Mouse (Mus musculus): ENCODE data around the gene Serpina1e. TPM values are rescaled to one million over a fixed set of nuclear protein-coding genes. Genes with fewer than 3 reads are reported as not detected.

Serpina1e gene
- polyA plus RNA-seq, 1 experiment from 2014 or later = 0.40 TPM

DNA sequence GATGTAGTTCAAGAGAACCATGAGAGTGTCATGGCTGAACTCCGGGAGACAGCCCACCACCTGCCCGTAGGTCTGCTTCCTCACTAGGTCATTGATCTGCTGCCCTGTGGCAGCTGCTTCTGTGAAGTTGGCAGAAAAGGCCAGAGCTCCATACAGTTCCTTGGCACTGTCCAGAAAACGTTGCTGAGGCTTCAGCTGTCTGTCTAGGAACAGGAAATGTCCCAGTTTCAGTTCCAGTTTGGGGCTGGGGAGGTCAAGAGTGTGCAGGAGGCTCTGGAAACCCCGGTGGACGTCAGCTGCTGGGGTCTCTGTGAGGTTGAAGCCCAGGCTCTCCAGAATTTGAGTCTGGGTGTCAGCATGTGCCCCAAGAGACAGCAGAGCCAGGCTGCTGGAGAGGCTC, 27.1 kb upstream of the Serpina1e start:
- Histone ChIP-seq H3K4me3 (no peak overlapping the region), H3K36me3 (no peaks in the 10 kb centered on the region), H3K4me2 (no peak overlapping the region), H3K27ac (no peak overlapping the region), H3K27me3 (no peaks in the 10 kb centered on the region), H3K9me3 (no peaks in the 10 kb centered on the region), H3K4me1 (no peaks in the 10 kb centered on the region), H3K9ac (no peak overlapping the region)
- ATAC-seq (ENCODE audit: borderline replicate concordance, extremely low read depth, low FRiP score, low TSS enrichment) = no peak
- 45% methylated on average over 5 of the region's 5 CpGs for WGBS

DNA sequence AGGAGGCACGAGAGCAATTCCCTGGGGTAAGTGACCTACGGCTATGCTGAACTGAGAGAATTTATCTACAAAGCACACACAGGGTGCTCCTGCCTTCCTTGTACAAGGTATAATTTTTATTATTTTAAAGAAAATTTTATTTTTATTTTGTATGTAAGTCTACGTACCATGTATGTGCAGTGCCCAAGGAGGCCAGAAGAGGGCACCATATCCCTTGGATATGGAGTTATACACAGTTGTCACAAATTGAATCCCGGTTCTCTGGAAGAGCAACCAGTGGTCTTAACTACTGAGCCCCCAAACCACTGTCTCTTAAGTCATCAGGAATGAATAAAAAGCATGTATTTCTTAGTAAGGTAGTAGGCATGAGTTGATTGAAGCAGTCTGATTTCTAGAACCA, 26.2 kb upstream of the Serpina1e start:
- no peaks in the 10 kb centered on the region for H3K4me1 ChIP-seq
- H3K36me3 ChIP-seq = no peaks in the 10 kb centered on the region
- H3K4me2 ChIP-seq = no peak overlapping the region
- no peaks in the 10 kb centered on the region for H3K9me3 ChIP-seq
- no peak overlapping the region for H3K27ac ChIP-seq
- H3K9ac ChIP-seq = no peak overlapping the region
- 46% methylated on average over 4 of the region's 4 CpGs for WGBS
- H3K27me3 ChIP-seq = no peaks in the 10 kb centered on the region
- H3K4me3 ChIP-seq = no peak overlapping the region
- no peak for ATAC-seq (ENCODE audit: borderline replicate concordance, extremely low read depth, low FRiP score, low TSS enrichment)

DNA sequence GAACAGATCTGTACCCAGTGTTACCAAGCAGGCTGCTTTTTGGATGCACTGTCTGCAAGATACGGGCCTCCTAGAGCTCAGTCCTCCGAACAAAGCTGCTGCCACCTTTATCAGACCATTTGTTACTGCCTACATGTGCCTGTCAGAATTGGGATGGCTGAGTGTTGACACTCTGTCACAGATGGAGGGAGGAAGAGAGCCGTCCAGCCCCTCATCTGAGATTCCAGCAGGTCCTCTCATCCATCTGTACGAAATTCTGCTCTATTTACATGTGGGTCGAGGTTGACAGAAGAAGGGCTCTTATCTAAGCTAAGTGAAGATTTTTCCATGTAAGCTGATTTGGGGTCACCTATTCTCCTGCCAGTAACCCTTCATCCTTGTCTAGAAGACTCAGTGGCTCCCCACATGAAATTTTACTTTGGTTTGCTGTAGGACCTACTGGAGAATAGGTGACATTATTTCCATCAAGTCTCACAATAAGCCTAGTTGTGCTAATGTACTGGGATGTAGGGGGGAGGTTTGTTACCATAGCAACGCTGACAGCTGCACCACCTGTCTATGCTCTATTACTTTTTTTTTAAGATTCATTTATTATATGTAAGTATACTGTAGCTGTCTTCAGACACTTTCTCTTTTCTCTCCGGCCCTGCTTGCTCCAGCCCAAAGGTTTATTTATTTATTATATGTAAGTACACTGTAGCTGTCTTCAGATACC, 23.0 kb upstream of the Serpina1e start:
- H3K27me3 ChIP-seq = no peaks in the 10 kb centered on the region
- H3K9me3 ChIP-seq = no peaks in the 10 kb centered on the region
- no peaks in the 10 kb centered on the region for H3K4me1 ChIP-seq
- no peaks in the 10 kb centered on the region for H3K36me3 ChIP-seq
- ATAC-seq (ENCODE audit: borderline replicate concordance, extremely low read depth, low FRiP score, low TSS enrichment) = no peak
- H3K4me3 ChIP-seq = no peak overlapping the region
- H3K27ac ChIP-seq = no peak overlapping the region
- no peak overlapping the region for H3K9ac ChIP-seq
- H3K4me2 ChIP-seq = no peak overlapping the region
- 29% methylated on average over 7 of the region's 7 CpGs for WGBS

DNA sequence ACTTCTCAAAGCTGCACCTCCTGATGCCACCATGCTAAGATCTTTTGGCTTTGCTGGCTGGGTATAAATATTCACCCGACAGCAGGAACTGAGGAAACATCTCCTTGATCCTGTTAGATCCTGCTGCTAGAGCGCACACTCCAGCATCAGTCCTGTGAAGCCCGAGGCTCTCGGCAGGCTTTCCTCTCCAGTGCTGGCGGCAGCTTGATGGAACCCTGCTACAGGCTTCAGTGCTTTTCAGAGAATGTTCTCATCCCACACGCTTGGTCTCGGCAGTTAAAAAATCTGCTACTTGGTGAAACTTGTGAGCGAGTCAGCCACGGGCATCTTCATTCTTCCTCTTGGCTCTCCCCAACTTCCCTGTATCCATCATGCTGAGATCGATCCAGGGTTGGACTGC, 19.5 kb upstream of the Serpina1e start:
- H3K9ac ChIP-seq = no peak overlapping the region
- WGBS = 61% methylated on average over 10 of the region's 10 CpGs
- no peak for ATAC-seq (ENCODE audit: borderline replicate concordance, extremely low read depth, low FRiP score, low TSS enrichment)
- no peak overlapping the region for H3K4me2 ChIP-seq
- no peaks in the 10 kb centered on the region for H3K9me3 ChIP-seq
- no peaks in the 10 kb centered on the region for H3K4me1 ChIP-seq
- no peaks in the 10 kb centered on the region for H3K27me3 ChIP-seq
- H3K36me3 ChIP-seq = no peaks in the 10 kb centered on the region
- no peak overlapping the region for H3K27ac ChIP-seq
- H3K4me3 ChIP-seq = no peak overlapping the region

DNA sequence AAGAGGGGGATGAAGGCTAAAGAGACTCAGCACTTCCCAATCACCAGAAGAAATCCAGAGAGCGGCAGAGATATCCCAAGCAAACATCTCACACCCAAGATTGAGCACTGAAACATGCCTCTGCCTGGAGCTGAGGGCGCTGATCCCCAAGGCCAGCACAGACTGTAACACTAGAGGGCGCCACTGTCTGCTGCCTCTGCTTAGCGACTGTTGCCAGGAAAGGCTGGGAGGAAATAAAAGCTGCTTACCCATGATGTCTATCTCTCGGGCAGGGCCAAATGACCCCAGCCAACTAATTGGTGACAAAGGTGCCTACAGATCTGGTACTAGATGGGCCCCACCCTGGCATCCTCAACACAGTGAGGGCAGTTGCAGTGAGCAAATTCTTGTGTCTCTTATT, 19.1 kb upstream of the Serpina1e start:
- Histone ChIP-seq H3K36me3 (no peaks in the 10 kb centered on the region), H3K4me2 (no peak overlapping the region), H3K4me3 (no peak overlapping the region), H3K27me3 (no peaks in the 10 kb centered on the region), H3K4me1 (no peaks in the 10 kb centered on the region), H3K9me3 (no peaks in the 10 kb centered on the region), H3K9ac (no peak overlapping the region), H3K27ac (no peak overlapping the region)
- WGBS = 39% methylated on average over 5 of the region's 5 CpGs
- no peak for ATAC-seq (ENCODE audit: borderline replicate concordance, extremely low read depth, low FRiP score, low TSS enrichment)

DNA sequence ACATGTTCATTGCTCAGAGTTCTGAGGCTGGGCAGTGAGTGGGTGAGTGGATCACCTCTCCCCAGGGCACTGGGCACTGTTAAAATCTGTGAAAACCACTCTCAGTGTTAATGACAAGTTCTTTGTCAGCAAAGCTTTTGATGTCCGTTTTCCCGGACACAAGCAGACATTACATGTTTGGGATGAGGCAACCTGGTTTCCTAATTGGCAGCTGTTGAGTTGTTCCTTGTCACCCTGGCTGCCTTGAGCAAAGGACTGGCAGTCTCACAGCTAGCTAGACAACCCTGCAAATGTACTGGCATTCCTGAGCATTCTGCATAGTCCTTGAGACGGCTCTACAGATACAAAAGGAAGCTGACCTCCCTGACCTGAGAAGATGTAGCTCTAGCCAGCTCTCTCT, 18.3 kb upstream of the Serpina1e start:
- no peak for ATAC-seq (ENCODE audit: borderline replicate concordance, extremely low read depth, low FRiP score, low TSS enrichment)
- Histone ChIP-seq H3K27me3 (no peaks in the 10 kb centered on the region), H3K9ac (no peak overlapping the region), H3K4me3 (no peak overlapping the region), H3K27ac (no peak overlapping the region), H3K9me3 (no peaks in the 10 kb centered on the region), H3K4me1 (no peaks in the 10 kb centered on the region), H3K36me3 (no peaks in the 10 kb centered on the region), H3K4me2 (no peak overlapping the region)
- 47% methylated on average over 3 of the region's 3 CpGs for WGBS

DNA sequence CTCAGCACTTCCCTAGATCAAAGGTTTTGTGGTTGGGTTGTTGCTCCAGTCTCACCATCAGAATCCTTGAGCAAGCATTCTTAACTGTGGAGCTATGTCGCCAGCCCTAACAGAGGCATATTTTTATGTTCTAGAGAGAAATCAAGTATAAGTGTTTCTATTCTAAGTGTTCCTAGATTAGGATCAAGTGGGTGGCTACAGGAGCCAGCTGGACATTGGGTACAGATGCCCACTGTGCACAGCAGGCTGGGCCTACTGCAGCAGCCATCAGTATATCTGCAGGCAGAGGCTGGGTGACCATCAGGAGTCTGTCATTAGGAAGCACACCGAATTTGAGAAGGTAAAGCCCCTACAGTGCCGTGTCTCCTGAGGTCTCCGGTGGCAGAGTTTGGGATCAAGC, 12.3 kb upstream of the Serpina1e start:
- H3K4me3 ChIP-seq = no peak overlapping the region
- H3K4me1 ChIP-seq = no peaks in the 10 kb centered on the region
- H3K9me3 ChIP-seq = no peaks in the 10 kb centered on the region
- 81% methylated on average over 4 of the region's 4 CpGs for WGBS
- no peak overlapping the region for H3K9ac ChIP-seq
- no peak overlapping the region for H3K27ac ChIP-seq
- no peak overlapping the region for H3K4me2 ChIP-seq
- ATAC-seq (ENCODE audit: borderline replicate concordance, extremely low read depth, low FRiP score, low TSS enrichment) = no peak
- no peaks in the 10 kb centered on the region for H3K36me3 ChIP-seq
- no peaks in the 10 kb centered on the region for H3K27me3 ChIP-seq

DNA sequence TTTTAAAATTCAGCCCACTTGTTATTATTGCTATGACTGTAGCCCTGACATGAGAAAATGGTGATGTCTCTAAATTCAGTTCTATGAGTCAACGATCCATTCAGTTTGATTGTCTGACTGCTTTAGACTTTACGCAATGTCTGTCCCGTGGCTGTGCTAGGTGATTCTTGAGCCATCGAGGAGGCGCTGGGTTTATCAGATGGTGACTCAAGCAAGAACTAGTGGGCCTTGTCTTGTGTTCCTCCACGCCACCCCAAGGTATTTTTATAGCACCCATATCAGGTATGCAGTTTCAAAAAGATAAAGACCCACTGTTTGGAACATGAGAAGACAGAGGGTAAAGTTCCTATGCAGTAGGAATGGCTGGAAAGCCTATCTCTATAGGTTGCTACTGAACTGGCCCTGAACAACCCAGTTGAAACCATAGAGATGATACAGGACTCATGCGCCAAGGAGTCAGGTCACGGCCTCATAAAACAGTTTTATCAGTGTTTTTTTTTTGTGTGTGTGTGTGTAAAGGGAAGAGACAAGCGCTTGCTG, 10.9 kb upstream of the Serpina1e start:
- WGBS = 80% methylated on average over 9 of the region's 9 CpGs
- Histone ChIP-seq H3K27ac (no peak overlapping the region), H3K4me3 (no peak overlapping the region), H3K4me1 (no peaks in the 10 kb centered on the region), H3K36me3 (no peaks in the 10 kb centered on the region), H3K9me3 (no peaks in the 10 kb centered on the region), H3K4me2 (no peak overlapping the region), H3K27me3 (no peaks in the 10 kb centered on the region), H3K9ac (no peak overlapping the region)
- ATAC-seq (ENCODE audit: borderline replicate concordance, extremely low read depth, low FRiP score, low TSS enrichment) = no peak

DNA sequence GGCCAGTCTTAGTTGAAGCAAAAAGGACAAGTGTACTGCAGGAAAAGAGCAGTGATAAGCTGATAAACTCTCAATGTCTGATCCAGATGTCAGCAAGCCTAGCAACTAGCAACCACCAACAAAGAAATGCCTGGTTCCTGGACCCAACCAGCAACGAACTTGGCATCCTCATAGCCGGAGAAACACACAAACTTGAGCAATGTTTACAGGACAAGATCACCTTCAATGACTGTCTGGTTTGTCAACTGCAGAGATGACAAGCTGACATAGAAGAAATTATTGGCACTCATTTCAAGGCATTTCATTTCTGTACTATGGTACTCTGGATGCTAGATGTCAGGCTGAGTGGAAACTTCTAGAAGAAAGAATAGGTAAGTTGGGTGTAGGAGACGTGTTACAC, 8.0 kb upstream of the Serpina1e start:
- WGBS = 52% methylated on average over 3 of the region's 3 CpGs
- ATAC-seq (ENCODE audit: borderline replicate concordance, extremely low read depth, low FRiP score, low TSS enrichment) = no peak
- H3K36me3 ChIP-seq = no peaks in the 10 kb centered on the region
- no peaks in the 10 kb centered on the region for H3K4me1 ChIP-seq
- no peaks in the 10 kb centered on the region for H3K9me3 ChIP-seq
- H3K27ac ChIP-seq = no peak overlapping the region
- H3K9ac ChIP-seq = no peak overlapping the region
- H3K4me2 ChIP-seq = no peak overlapping the region
- no peak overlapping the region for H3K4me3 ChIP-seq
- H3K27me3 ChIP-seq = no peaks in the 10 kb centered on the region

DNA sequence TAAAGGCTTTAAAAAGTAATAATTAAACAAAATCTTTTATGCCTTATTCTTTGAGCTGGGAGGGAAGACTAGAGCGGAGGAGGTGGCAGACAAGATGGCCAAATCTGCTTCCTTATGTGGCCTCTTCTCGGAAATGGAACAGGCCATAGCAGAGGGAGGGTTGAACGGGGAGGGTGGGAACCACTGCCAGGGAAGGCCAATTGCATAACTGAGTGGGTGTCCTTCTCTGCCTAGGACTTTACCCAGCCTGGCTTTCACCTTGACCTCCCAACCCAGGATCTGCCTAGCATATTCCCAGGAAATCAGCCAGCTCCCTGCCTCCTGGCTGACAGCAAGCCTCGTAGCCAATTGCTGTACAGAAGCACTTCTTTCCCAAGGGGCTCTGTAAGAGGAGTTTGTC, 4.5 kb upstream of the Serpina1e start:
- Histone ChIP-seq H3K4me3 (no peak overlapping the region), H3K36me3 (no peaks in the 10 kb centered on the region), H3K9ac (no peak overlapping the region), H3K27me3 (no peaks in the 10 kb centered on the region), H3K27ac (no peak overlapping the region), H3K4me1 (no peaks in the 10 kb centered on the region), H3K9me3 (no peaks in the 10 kb centered on the region), H3K4me2 (no peak overlapping the region)
- no peak for ATAC-seq (ENCODE audit: borderline replicate concordance, extremely low read depth, low FRiP score, low TSS enrichment)
- 70% methylated on average over 4 of the region's 4 CpGs for WGBS

DNA sequence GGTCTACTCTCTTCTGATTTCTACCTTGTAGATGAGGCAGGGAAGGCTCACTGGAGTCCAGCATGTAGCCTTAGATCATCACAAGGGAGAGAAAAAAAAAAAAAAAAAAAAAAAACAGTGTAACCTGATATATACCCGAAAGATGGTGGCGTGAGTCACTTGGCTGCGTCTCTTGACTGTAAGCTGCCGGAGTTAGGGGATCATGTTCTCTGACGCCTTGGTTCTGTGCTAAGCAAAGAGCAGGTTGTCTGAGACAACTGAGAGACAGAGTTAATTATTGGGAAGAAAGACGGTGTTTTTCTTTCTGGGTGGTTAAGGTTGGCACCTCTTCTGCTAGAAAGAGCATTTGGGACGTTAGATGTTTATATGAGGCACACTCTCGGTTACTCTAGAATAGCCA, 4.1 kb upstream of the Serpina1e start:
- no peak for ATAC-seq (ENCODE audit: borderline replicate concordance, extremely low read depth, low FRiP score, low TSS enrichment)
- no peaks in the 10 kb centered on the region for H3K27me3 ChIP-seq
- no peak overlapping the region for H3K4me2 ChIP-seq
- H3K9ac ChIP-seq = no peak overlapping the region
- WGBS = 58% methylated on average over 8 of the region's 8 CpGs
- no peaks in the 10 kb centered on the region for H3K36me3 ChIP-seq
- H3K9me3 ChIP-seq = no peaks in the 10 kb centered on the region
- H3K4me1 ChIP-seq = no peaks in the 10 kb centered on the region
- H3K4me3 ChIP-seq = no peak overlapping the region
- H3K27ac ChIP-seq = no peak overlapping the region

DNA sequence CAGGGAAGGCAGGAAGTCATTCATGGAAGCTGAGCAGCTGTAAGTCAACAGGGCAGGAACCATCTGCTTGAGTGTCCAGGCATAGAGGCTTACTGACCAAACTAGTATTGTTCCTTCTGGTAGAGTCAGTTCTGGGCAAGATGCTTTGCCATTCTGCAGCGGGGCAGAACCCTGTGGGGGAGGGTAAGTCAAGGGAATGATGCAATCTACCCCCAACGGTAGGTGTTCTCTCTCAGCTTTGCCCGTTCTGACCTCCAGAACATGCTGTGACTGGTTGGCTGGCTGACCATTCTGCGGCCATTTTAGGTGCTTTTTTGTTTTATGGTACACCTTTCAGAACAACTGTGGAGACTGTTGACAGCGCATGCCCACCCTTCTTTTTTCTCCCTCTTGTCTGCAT, 3.6 kb upstream of the Serpina1e start:
- Histone ChIP-seq H3K9ac (no peak overlapping the region), H3K27me3 (no peaks in the 10 kb centered on the region), H3K9me3 (no peaks in the 10 kb centered on the region), H3K27ac (no peak overlapping the region), H3K4me2 (no peak overlapping the region), H3K4me3 (no peak overlapping the region), H3K36me3 (no peaks in the 10 kb centered on the region), H3K4me1 (no peaks in the 10 kb centered on the region)
- no peak for ATAC-seq (ENCODE audit: borderline replicate concordance, extremely low read depth, low FRiP score, low TSS enrichment)
- WGBS = 80% methylated on average over 5 of the region's 5 CpGs

DNA sequence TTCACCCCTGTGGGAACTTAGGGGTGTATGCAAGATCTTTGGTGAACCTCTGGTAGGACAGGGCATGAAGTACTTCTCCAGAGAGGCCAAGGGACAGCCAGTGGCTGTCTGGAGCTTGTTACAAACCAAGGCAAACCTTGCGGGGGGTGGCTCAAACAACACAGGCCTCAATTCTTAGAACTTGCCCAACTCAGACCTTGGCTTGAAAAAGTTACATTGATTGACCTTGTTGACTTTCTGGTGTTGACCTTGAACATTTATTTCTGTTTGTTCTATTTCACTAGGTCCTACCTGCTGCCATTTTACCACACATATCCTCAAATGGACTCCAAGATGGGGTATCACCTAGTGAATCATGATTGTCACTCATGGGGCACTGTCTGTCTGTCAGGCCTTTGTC, 2.9 kb upstream of the Serpina1e start:
- H3K27me3 ChIP-seq = no peaks in the 10 kb centered on the region
- no peak for ATAC-seq (ENCODE audit: borderline replicate concordance, extremely low read depth, low FRiP score, low TSS enrichment)
- H3K36me3 ChIP-seq = no peaks in the 10 kb centered on the region
- 90% methylated on average over 1 of the region's 1 CpGs for WGBS
- H3K27ac ChIP-seq = no peak overlapping the region
- no peak overlapping the region for H3K4me2 ChIP-seq
- H3K4me3 ChIP-seq = no peak overlapping the region
- H3K4me1 ChIP-seq = no peaks in the 10 kb centered on the region
- H3K9ac ChIP-seq = no peak overlapping the region
- no peaks in the 10 kb centered on the region for H3K9me3 ChIP-seq

Data from lung, embryonic 15.5 days (tissue).